Mouse (Mus musculus) left cerebral cortex, postnatal 25 days (tissue): ENCODE results near the gene Mcidas. TPM values are rescaled to one million over a fixed set of nuclear protein-coding genes. Genes with fewer than 3 reads are reported as not detected.

Experiments used
- DNase-seq, 2 experiments: peaks; one replicate each; pipeline ENCODE4 v3.0.0; 2022; ENCODE audit warnings: low spot score in 2 of 2, mixed read lengths in 1 of 2
- intact Hi-C: fragments of 180-260 bp; cut with DNase I; formaldehyde crosslinking; loops from one replicate; pipeline ENCODE4 v1.15.1; 2025
- microRNA-seq, 2 experiments: library from miRNA; unstranded; fragments of <30 nt; microRNA quantifications; one replicate each; pipeline ENCODE4 v1.2.0; 2022
- total RNA-seq, 2 experiments: library from RNA; stranded (reverse); gene quantifications; 2 replicates each; pipeline ENCODE4 v1.2.3; 2021

Mcidas gene
- total RNA-seq, 2 experiments from 2014 or later: 0.18 to 0.44 TPM

- intact Hi-C loops: loop anchor here (10.0 kb wide), 1 partner anchor 568 kb away; the partner anchor contains the start of gene Snx18
- no peak for DNase-seq
These were observed 53.4 kb downstream of the Mcidas start for GRCm38 (mm10) chr13:113047018-113047417.

DNA sequence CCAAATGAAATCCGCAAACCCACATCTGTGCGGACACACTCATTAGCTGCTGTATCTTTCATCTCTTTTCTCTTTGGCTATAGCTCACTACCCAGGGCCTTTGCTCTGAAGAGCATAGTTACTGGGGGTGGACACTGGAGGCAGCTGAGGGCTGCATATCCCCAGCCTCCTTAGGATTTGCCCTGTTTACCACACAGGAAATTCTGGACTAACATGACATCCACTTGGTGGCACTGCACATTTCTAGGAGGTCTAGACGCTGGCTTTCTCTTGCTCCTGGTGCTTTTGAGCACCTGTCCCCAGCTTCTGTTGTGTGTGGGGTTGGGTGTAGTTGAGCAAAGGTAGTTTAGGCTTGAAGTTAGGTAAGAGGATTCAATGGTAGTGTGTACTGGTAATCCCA, 54.0 kb downstream of the Mcidas start:
- DNase-seq: no peak
- intact Hi-C loops: loop anchor here (10.0 kb wide), 1 partner anchor 567 kb away; the partner anchor contains the start of gene Snx18

Small RNA genes within 50 kb of the gene (microRNA-seq; reads per million reads assigned to microRNA genes)
- gene Mir449a (47.5 to 82.0 reads per million in 2 experiments), gene Mir449b (0 reads per million in 2 experiments), gene Mir449c (0 reads per million in 2 experiments)

Other genes with a start within 250 kb of the Mcidas start
- gene Plpp1, start 193.1 kb upstream of the Mcidas start, total RNA-seq: 10 to 100 TPM; 28.5 to 29.4 TPM
- gene Mtrex, start 66.4 kb upstream of the Mcidas start, total RNA-seq: 10 to 100 TPM; 42.0 to 44.8 TPM
- gene Dhx29, start 66.4 kb upstream of the Mcidas start, total RNA-seq: 10 to 100 TPM; 20.1 to 21.7 TPM
- 1 to 10 TPM; 1.6 to 1.9 TPM for gene Ccno, start 6.0 kb upstream of the Mcidas start, total RNA-seq
- gene Cdc20b, start 41.3 kb downstream of the Mcidas start, total RNA-seq: not detected
- gene Gpx8, start 52.6 kb downstream of the Mcidas start, total RNA-seq: 1 to 10 TPM; 9.6 to 9.8 TPM
- gene Gzma, start 107.1 kb downstream of the Mcidas start, total RNA-seq: not detected
- gene Esm1, start 215.8 kb downstream of the Mcidas start, total RNA-seq: under 1 TPM in 1 of 2 experiments, not detected in 1; 0.41 TPM
- not detected for gene Gzmk, start 232.1 kb downstream of the Mcidas start, total RNA-seq